Mouse (Mus musculus) CH12.LX (cell line): Measurements from ENCODE around the gene Hamp2. TPM values are rescaled to one million over a fixed set of nuclear protein-coding genes. Genes with fewer than 3 reads are reported as not detected.

Experiments used
- DNase-seq: peaks from one replicate; pipeline ENCODE4 v3.0.0-alpha.2; 2013; ENCODE audit errors: extremely low read depth
- H3K27ac ChIP-seq: 2 replicates; pipeline ENCODE4 v1.5.1; 2012; ENCODE audit warnings: low read depth, mild to moderate bottlenecking, control low read depth, moderate library complexity; ENCODE audit not compliant: insufficient read depth
- H3K27me3 ChIP-seq: replicated peaks from 2 replicates; pipeline ENCODE3; 2012; ENCODE audit warnings: inconsistent platforms
- H3K36me3 ChIP-seq, 2 experiments: replicated peaks in 1 of 2; 2 replicates each; pipeline versions ENCODE3 to v1.6.1; 2012; ENCODE audit warnings: inconsistent platforms in 1 of 2, low read length in 1 of 2, mild to moderate bottlenecking in 1 of 2, mixed read lengths in 1 of 2, moderate library complexity in 1 of 2; ENCODE audit not compliant: control insufficient read depth in 1 of 2, insufficient read depth in 1 of 2
- H3K4me1 ChIP-seq, 2 experiments: 2 replicates each; pipeline ENCODE4 v1.6.1; 2012; ENCODE audit warnings: inconsistent platforms in 1 of 2, moderate library complexity in 1 of 2; ENCODE audit not compliant: insufficient read depth in 2 of 2, control insufficient read depth in 1 of 2
- H3K4me2 ChIP-seq: 2 replicates; pipeline ENCODE4 v1.6.1; 2012; ENCODE audit warnings: low read depth, mild to moderate bottlenecking, control low read depth; ENCODE audit not compliant: poor library complexity, insufficient read depth, severe bottlenecking
- H3K4me3 ChIP-seq, 3 experiments: fragments of 150-350 bp in 1 of 3; sonication (generic) in 1 of 3; replicated peaks in 1 of 3; 2 replicates each; pipeline versions ENCODE3 to v1.5.1; 2011 to 2012; ENCODE audit warnings: low read depth in 2 of 3, low read length in 2 of 3, mild to moderate bottlenecking in 2 of 3, moderate library complexity in 2 of 3, control low read depth in 1 of 3, improper control_type of control experiment in 1 of 3, inconsistent platforms in 1 of 3, mixed read lengths in 1 of 3; ENCODE audit not compliant: poor library complexity in 1 of 3
- H3K79me2 ChIP-seq: replicated peaks from 2 replicates; pipeline ENCODE4 v1.6.1; 2012; ENCODE audit warnings: mild to moderate bottlenecking, moderate library complexity; ENCODE audit not compliant: control insufficient read depth, poor library complexity, insufficient read depth, severe bottlenecking; ENCODE audit errors: extremely low read depth
- H3K9ac ChIP-seq: 2 replicates; pipeline ENCODE4 v1.6.1; 2012; ENCODE audit warnings: low read depth, mild to moderate bottlenecking, control low read depth, moderate library complexity; ENCODE audit not compliant: insufficient read depth
- H3K9me3 ChIP-seq: replicated peaks from 2 replicates; pipeline ENCODE3; 2012; ENCODE audit warnings: low read length, inconsistent platforms, mixed read lengths
- BHLHE40 ChIP-seq: IDR thresholded peaks from 2 replicates; pipeline ENCODE4 v1.6.1; 2011; ENCODE audit warnings: mild to moderate bottlenecking, low read depth, low read length, improper control_type of control experiment
- CHD2 ChIP-seq: IDR thresholded peaks from 2 replicates; pipeline ENCODE4 v1.6.1; 2011; ENCODE audit warnings: low read length, improper control_type of control experiment
- CTCF ChIP-seq, 2 experiments: IDR thresholded peaks in 1 of 2; conservative IDR thresholded peaks in 1 of 2; 2 replicates each; pipeline ENCODE4 v1.5.1; 2011 to 2012; ENCODE audit warnings: low read depth in 2 of 2, low read length in 2 of 2, improper control_type of control experiment in 1 of 2, inconsistent platforms in 1 of 2, mild to moderate bottlenecking in 1 of 2, moderate library complexity in 1 of 2
- E2F4 ChIP-seq: IDR thresholded peaks from 2 replicates; pipeline ENCODE4 v1.6.1; 2011; ENCODE audit warnings: low read depth, low read length, improper control_type of control experiment; ENCODE audit not compliant: insufficient replicate concordance
- EP300 ChIP-seq: IDR thresholded peaks from 2 replicates; pipeline ENCODE4 v1.6.1; 2011; ENCODE audit warnings: low read length, improper control_type of control experiment
- ETS1 ChIP-seq: conservative IDR thresholded peaks from 2 replicates; pipeline ENCODE4 v1.6.1; 2012; ENCODE audit warnings: low read depth, mild to moderate bottlenecking, inconsistent platforms, low read length, improper control_type of control experiment, moderate library complexity
- IRF4 ChIP-seq: IDR thresholded peaks from 2 replicates; pipeline ENCODE4 v1.6.1; 2014; ENCODE audit warnings: low read depth, mild to moderate bottlenecking, inconsistent platforms, low read length, improper control_type of control experiment
- JUN ChIP-seq: IDR thresholded peaks from 2 replicates; pipeline ENCODE4 v1.6.1; 2011; ENCODE audit warnings: low read depth, mild to moderate bottlenecking, low read length, improper control_type of control experiment, moderate library complexity; ENCODE audit not compliant: insufficient read depth
- MAFK ChIP-seq: IDR thresholded peaks from 2 replicates; pipeline ENCODE4 v1.6.1; 2011; ENCODE audit warnings: low read length, improper control_type of control experiment; ENCODE audit not compliant: insufficient replicate concordance
- MAX ChIP-seq: IDR thresholded peaks from 2 replicates; pipeline ENCODE4 v1.6.1; 2011; ENCODE audit warnings: low read length, improper control_type of control experiment
- MEF2A ChIP-seq: IDR thresholded peaks from 2 replicates; pipeline ENCODE4 v1.6.1; 2014; ENCODE audit warnings: low read depth, mild to moderate bottlenecking, inconsistent platforms, low read length, improper control_type of control experiment, borderline replicate concordance
- MXI1 ChIP-seq: IDR thresholded peaks from 2 replicates; pipeline ENCODE4 v1.6.1; 2011; ENCODE audit warnings: mild to moderate bottlenecking, low read depth, low read length, improper control_type of control experiment
- MYC ChIP-seq: IDR thresholded peaks from 2 replicates; pipeline ENCODE4 v1.6.1; 2011; ENCODE audit warnings: low read depth, mild to moderate bottlenecking, improper control_type of control experiment, low read length
- NELFE ChIP-seq: IDR thresholded peaks from 2 replicates; pipeline ENCODE4 v1.6.1; 2011; ENCODE audit warnings: low read depth, low read length, improper control_type of control experiment
- RCOR1 ChIP-seq: conservative IDR thresholded peaks from 2 replicates; pipeline ENCODE4 v1.6.1; 2012; ENCODE audit warnings: low read depth, mild to moderate bottlenecking, inconsistent platforms, low read length, improper control_type of control experiment
- SIN3A ChIP-seq: IDR thresholded peaks from 2 replicates; pipeline ENCODE4 v1.6.1; 2012; ENCODE audit warnings: low read length, improper control_type of control experiment, inconsistent platforms
- TBP ChIP-seq: conservative IDR thresholded peaks from 2 replicates; pipeline ENCODE4 v1.6.1; 2011; ENCODE audit warnings: low read depth, low read length, improper control_type of control experiment
- TCF12 ChIP-seq: IDR thresholded peaks from 2 replicates; pipeline ENCODE4 v1.6.1; 2014; ENCODE audit warnings: low read depth, mild to moderate bottlenecking, inconsistent platforms, low read length, improper control_type of control experiment
- ZC3H11A ChIP-seq: IDR thresholded peaks from 2 replicates; pipeline ENCODE4 v1.6.1; 2012; ENCODE audit warnings: low read depth, mild to moderate bottlenecking, inconsistent platforms, low read length, improper control_type of control experiment
- ZKSCAN1 ChIP-seq: IDR thresholded peaks from 2 replicates; pipeline ENCODE4 v1.6.1; 2012; ENCODE audit warnings: low read depth, inconsistent platforms, low read length, improper control_type of control experiment, borderline replicate concordance
- ZNF384 ChIP-seq: IDR thresholded peaks from 2 replicates; pipeline ENCODE4 v1.6.1; 2012; ENCODE audit warnings: low read depth, low read length, improper control_type of control experiment, inconsistent platforms
- dilution Hi-C: fragments of 300-500 bp; cut with MboI; formaldehyde crosslinking; loops from 2 replicates; pipeline ENCODE4 v1.14.3; 2020; ENCODE audit warnings: low sequenced_read_pairs; ENCODE audit not compliant: extremely low pct_unique_long_range_greater_than_20kb, extremely low pct_ligation_motif_present
- in situ Hi-C: fragments of 300-500 bp; cut with MboI; formaldehyde crosslinking; loops from 3 replicates; pipeline ENCODE4 v1.14.3; 2019; ENCODE audit warnings: low sequenced_read_pairs, low pct_ligation_motif_present, low pct_unique_long_range_greater_than_20kb, mixed read lengths
- polyA plus RNA-seq: library from polyadenylated mRNA; unstranded; fragments of >175 nt; gene quantifications from 2 replicates; pipeline ENCODE4 v1.2.1, GENCODE M21; 2012; ENCODE audit warnings: low read depth; ENCODE audit not compliant: insufficient read length
- total RNA-seq, 2 experiments: library from RNA; depleted of rRNA; stranded (reverse); fragments of 300-350 nt in 1 of 2; fragments of >200 nt in 1 of 2; gene quantifications; 2 replicates each; pipeline ENCODE4 v1.2.3; 2012 to 2014

Hamp2 gene
- total and polyA plus RNA-seq, 3 experiments = not detected

- in situ Hi-C loops (no loop called here), dilution Hi-C loops (no loop called here)
- Histone ChIP-seq H3K27me3 (no peaks in the 10 kb centered on the region), H3K79me2 (no peaks in the 10 kb centered on the region), H3K4me3 (no peak overlapping the region), H3K27ac (no peak overlapping the region), H3K9me3 (peaks cover 10% of the 10 kb centered on the region), H3K4me2 (no peak overlapping the region), H3K9ac (no peak overlapping the region), H3K36me3 (peaks cover 0 to 4% of the 10 kb centered on the region in 2 experiments), H3K4me1 (peaks cover 33 to 65% of the 10 kb centered on the region in 2 experiments)
- no peak for TF ChIP-seq IRF4
- TF ChIP-seq ZKSCAN1 = no peak
- TF ChIP-seq E2F4 = no peak
- DNase-seq = no peak
Observed at GRCm38 (mm10) chr7:30884047-30884446, 40.4 kb downstream of the Hamp2 start.

GRCm38 (mm10) chr7:30881367-30881766 is 43.1 kb downstream of the Hamp2 start:
- peak overlapping the region; percentile 60; the same call in 1 of the 2 replicates for H3K27ac ChIP-seq
- dilution Hi-C loops (no loop called here), in situ Hi-C loops (no loop called here)
- H3K9me3 ChIP-seq = peaks cover 10% of the 10 kb centered on the region
- H3K36me3 ChIP-seq = peaks cover 0 to 25% of the 10 kb centered on the region in 2 experiments
- no peak overlapping the region for H3K9ac ChIP-seq
- H3K79me2 ChIP-seq = no peaks in the 10 kb centered on the region
- H3K4me3 ChIP-seq = peak overlapping the region in 1 of 3 experiments; percentile 48
- H3K4me1 ChIP-seq = peaks cover 23 to 59% of the 10 kb centered on the region in 2 experiments
- H3K27me3 ChIP-seq = no peaks in the 10 kb centered on the region
- peak; percentile 86 for TF ChIP-seq MAFK
- TF ChIP-seq NELFE = no peak
- TF ChIP-seq CHD2 = no peak; the same call in 1 of the 2 replicates
- peak; percentile 65; the same call in 1 of the 2 replicates for TF ChIP-seq SIN3A
- peak; percentile 28; the same call in 1 of the 2 replicates for TF ChIP-seq JUN
- no peak for TF ChIP-seq ZNF384
- TF ChIP-seq EP300 = peak; percentile 93
- 0 out of 2 replicates have a peak, but pooled peaks have one; percentile 24 for TF ChIP-seq RCOR1
- 0 out of 2 replicates have a peak, but pooled peaks have one; percentile 59 for TF ChIP-seq MAX
- TF ChIP-seq MYC = peak; percentile 84
- peak; percentile 89 for TF ChIP-seq IRF4
- no peak for TF ChIP-seq ZC3H11A
- peak; percentile 89 for TF ChIP-seq MEF2A
- peak; percentile 58; the same call in 1 of the 2 replicates for TF ChIP-seq MXI1
- peak; percentile 97 for TF ChIP-seq TCF12
- no peak for TF ChIP-seq CTCF (conservative IDR thresholded peaks at IDR 0.05 in 1 of 2, IDR thresholded peaks at IDR 0.05 in 1 of 2; ENCODE audit: low read depth in 2 of 2, low read length in 2 of 2)
- peak; percentile 97 for TF ChIP-seq ETS1
- peak; percentile 97 for TF ChIP-seq BHLHE40
- no peak for TF ChIP-seq TBP
- TF ChIP-seq, all 38 proteins: peak for 13
- H3K4me2 ChIP-seq = peak overlapping the region; percentile 39; the same call in 1 of the 2 replicates
- peak; percentile 84 for DNase-seq
